Comparison of ENCODE assay signal across 27 mouse cellular contexts in genomic region chr3:75301072-75301471, GRCm38 (mm10). TPM values are rescaled to one million over a fixed set of nuclear protein-coding genes. Genes with fewer than 3 reads are reported as not detected.
DNase-seq lines count a peak whose midpoint lies in the region; ATAC-seq and TF ChIP-seq lines count a peak whose summit lies in the region.
"Had no signal": no experiment of that assay in that cellular context is flagged by ENCODE, and none has a peak within 500 bp of the region (broad histone marks: within the 10 kb centered on the region; RNA-seq: fewer than 3 reads in every experiment).

No protein-coding gene starts in this region.

- H3K4me1 ChIP-seq in forebrain, postnatal 0 days (ENCODE audit: insufficient read depth): 0 out of 2 replicates have a peak, but pooled peaks cover 4% of the 10 kb centered on the region
- peaks cover 10% of the 10 kb centered on the region; the same call in 1 of the 2 replicates for H3K4me1 ChIP-seq in forebrain, embryonic 15.5 days
- H3K4me1 ChIP-seq in heart, postnatal 0 days (ENCODE audit: control insufficient read depth, insufficient read depth): no peaks in the 10 kb centered on the region
- no peaks in the 10 kb centered on the region for H3K4me1 ChIP-seq in kidney, postnatal 0 days (replicated peaks; ENCODE audit: insufficient read depth, low read length)
- no peaks in the 10 kb centered on the region; the same call in 1 of the 2 replicates for H3K4me1 ChIP-seq in kidney, adult 2 months (ENCODE audit: control insufficient read depth, insufficient read depth, low read length)

- H3K36me3 ChIP-seq in forebrain, postnatal 0 days (ENCODE audit: insufficient read depth): no peaks in the 10 kb centered on the region
- H3K36me3 ChIP-seq in forebrain, embryonic 15.5 days: no peaks in the 10 kb centered on the region
- no peaks in the 10 kb centered on the region for H3K36me3 ChIP-seq in heart, postnatal 0 days (replicated peaks; ENCODE audit: control insufficient read depth, insufficient read depth, low read length)
- H3K36me3 ChIP-seq in kidney, postnatal 0 days (ENCODE audit: insufficient read depth, low read length): no peaks in the 10 kb centered on the region
- H3K36me3 ChIP-seq in kidney, adult 2 months (ENCODE audit: control insufficient read depth, insufficient read depth, low read length): no peaks in the 10 kb centered on the region
- H3K36me3 ChIP-seq: forebrain, embryonic 10.5 days; heart, embryonic 13.5 days; hindbrain, embryonic 10.5 days had no signal

- no peak for ATAC-seq in forebrain, postnatal 0 days
- no peak for ATAC-seq in forebrain, embryonic 15.5 days (replicated peaks)
- no peak for ATAC-seq in heart, postnatal 0 days (ENCODE audit: insufficient read depth, low read depth)
- ATAC-seq in kidney, postnatal 0 days (replicated peaks; ENCODE audit: low FRiP score, low read depth): no peak
- ATAC-seq in Patski: no peak
- ATAC-seq: forebrain, embryonic 13.5 days had no signal

- TF ChIP-seq EP300 in heart, postnatal 0 days (IDR thresholded peaks at IDR 0.05; ENCODE audit: low read depth): no peak

- no peak overlapping the region for H3K27ac ChIP-seq in forebrain, postnatal 0 days (ENCODE audit: low read depth, low read length)
- no peak overlapping the region for H3K27ac ChIP-seq in forebrain, embryonic 15.5 days (replicated peaks)
- no peak overlapping the region for H3K27ac ChIP-seq in heart, postnatal 0 days (ENCODE audit: low read depth)
- no peak overlapping the region for H3K27ac ChIP-seq in kidney, postnatal 0 days
- no peak overlapping the region for H3K27ac ChIP-seq in kidney, adult 2 months (ENCODE audit: insufficient read depth, low read depth, low read length)
- H3K27ac ChIP-seq: forebrain, embryonic 10.5 days; forebrain, embryonic 13.5 days; heart, embryonic 13.5 days; hindbrain, embryonic 10.5 days; hindbrain, embryonic 14.5 days had no signal

- no peak for TF ChIP-seq POLR2A in kidney, adult 2 months (IDR thresholded peaks at IDR 0.05; ENCODE audit: low read depth, low read length)

- no peaks in the 10 kb centered on the region for H3K27me3 ChIP-seq in forebrain, postnatal 0 days (ENCODE audit: insufficient read depth, low read length)
- H3K27me3 ChIP-seq in forebrain, embryonic 15.5 days: no peaks in the 10 kb centered on the region
- H3K27me3 ChIP-seq in heart, postnatal 0 days (ENCODE audit: control insufficient read depth, insufficient read depth, low read length): no peaks in the 10 kb centered on the region
- no peaks in the 10 kb centered on the region for H3K27me3 ChIP-seq in kidney, postnatal 0 days (ENCODE audit: insufficient read depth, low read length)
- no peaks in the 10 kb centered on the region for H3K27me3 ChIP-seq in kidney, adult 2 months (replicated peaks; ENCODE audit: control insufficient read depth, insufficient read depth, low read length)
- peaks cover 12% of the 10 kb centered on the region for H3K27me3 ChIP-seq in Patski
- H3K27me3 ChIP-seq: forebrain, embryonic 13.5 days; heart, embryonic 13.5 days had no signal

- TF ChIP-seq CTCF in forebrain, postnatal 0 days (IDR thresholded peaks at IDR 0.05; ENCODE audit: low read depth): peak; percentile 10; the same call in 1 of the 2 replicates
- TF ChIP-seq CTCF in heart, postnatal 0 days (IDR thresholded peaks at IDR 0.05; ENCODE audit: low read depth): peak; percentile 26; the same call in 1 of the 2 replicates
- peak; percentile 45 for TF ChIP-seq CTCF in kidney, postnatal 0 days (IDR thresholded peaks at IDR 0.05; ENCODE audit: low read depth)
- TF ChIP-seq CTCF in kidney, adult 2 months (conservative IDR thresholded peaks at IDR 0.05; ENCODE audit: insufficient read depth, insufficient read length, low read depth, low read length): no peak
- TF ChIP-seq CTCF in Patski (IDR thresholded peaks at IDR 0.05): peak; percentile 28

- intact Hi-C loops in heart, postnatal 25 days (cut with DNase I): no loop called here

- WGBS in forebrain, postnatal 0 days: 90% methylated on average over 2 of the region's 2 CpGs
- 95% methylated on average over 2 of the region's 2 CpGs for WGBS in forebrain, embryonic 15.5 days
- WGBS in heart, postnatal 0 days: 91% methylated on average over 2 of the region's 2 CpGs
- 95% methylated on average over 2 of the region's 2 CpGs for WGBS in kidney, postnatal 0 days
- WGBS in kidney, adult 2 months: 90% methylated on average over 2 of the region's 2 CpGs

- no peaks in the 10 kb centered on the region for H3K9me3 ChIP-seq in forebrain, postnatal 0 days (ENCODE audit: low read length)
- no peaks in the 10 kb centered on the region for H3K9me3 ChIP-seq in forebrain, embryonic 15.5 days
- no peaks in the 10 kb centered on the region for H3K9me3 ChIP-seq in heart, postnatal 0 days (replicated peaks; ENCODE audit: control insufficient read depth, low read length)
- no peaks in the 10 kb centered on the region for H3K9me3 ChIP-seq in kidney, postnatal 0 days (replicated peaks; ENCODE audit: low read length)
- H3K9me3 ChIP-seq: forebrain, embryonic 10.5 days; forebrain, embryonic 13.5 days; heart, embryonic 13.5 days; hindbrain, embryonic 10.5 days had no signal

- POLR2A ChIA-PET in Patski (lab: Charles Lee): no interaction called here

- in situ Hi-C loops in Patski (cut with MboI; ENCODE audit: low pct_unique_long_range_greater_than_20kb): no loop called here

- no peak overlapping the region for H3K4me3 ChIP-seq in forebrain, postnatal 0 days (ENCODE audit: low read depth, low read length)
- H3K4me3 ChIP-seq in forebrain, embryonic 15.5 days: no peak overlapping the region
- no peak overlapping the region for H3K4me3 ChIP-seq in heart, postnatal 0 days (ENCODE audit: low read depth, low read length)
- no peak overlapping the region for H3K4me3 ChIP-seq in kidney, postnatal 0 days (replicated peaks; ENCODE audit: low read depth, low read length)
- no peak overlapping the region for H3K4me3 ChIP-seq in kidney, adult 2 months (ENCODE audit: insufficient read depth, low read depth, low read length)
- H3K4me3 ChIP-seq: forebrain, embryonic 10.5 days; forebrain, embryonic 13.5 days; heart, embryonic 13.5 days; hindbrain, embryonic 10.5 days had no signal

- H3K9ac ChIP-seq in forebrain, postnatal 0 days: no peak overlapping the region
- no peak overlapping the region for H3K9ac ChIP-seq in forebrain, embryonic 15.5 days (replicated peaks)
- H3K9ac ChIP-seq in heart, postnatal 0 days (replicated peaks; ENCODE audit: low read depth, low read length): no peak overlapping the region
- no peak overlapping the region for H3K9ac ChIP-seq in kidney, postnatal 0 days (ENCODE audit: low read depth, low read length)
- H3K9ac ChIP-seq: forebrain, embryonic 13.5 days; heart, embryonic 13.5 days; hindbrain, embryonic 14.5 days had no signal

- no peak for DNase-seq in forebrain, postnatal 0 days
- DNase-seq in heart, postnatal 0 days (ENCODE audit: low spot score): no peak
- DNase-seq in heart, postnatal 25 days (ENCODE audit: low spot score): no peak
- no peak for DNase-seq in kidney, postnatal 0 days (ENCODE audit: low spot score)
- no peak for DNase-seq in kidney, adult 2 months
- DNase-seq in Patski (ENCODE audit: low read depth, low spot score): no peak
- no peak for DNase-seq in urinary bladder, postnatal 10 days (ENCODE audit: low spot score)
- DNase-seq: adrenal gland, postnatal 10 days; adrenal gland, postnatal 36 days; cerebellum, adult 18-20 months; cerebellum, adult 9-10 months; cerebellum, postnatal 14 days; gastrocnemius, postnatal 14 days; heart, adult 11 months; heart, postnatal 36 days had no signal

- no peak overlapping the region for H3K4me2 ChIP-seq in forebrain, postnatal 0 days (ENCODE audit: low read depth)
- no peak overlapping the region for H3K4me2 ChIP-seq in forebrain, embryonic 15.5 days (replicated peaks)
- H3K4me2 ChIP-seq in heart, postnatal 0 days (ENCODE audit: low read depth, low read length): no peak overlapping the region
- no peak overlapping the region for H3K4me2 ChIP-seq in kidney, postnatal 0 days (ENCODE audit: low read length)
- H3K4me2 ChIP-seq: forebrain, embryonic 13.5 days; heart, embryonic 13.5 days; hindbrain, embryonic 14.5 days had no signal

- CTCF ChIA-PET in Patski (lab: Charles Lee): no interaction called here

RNA-seq across cellular contexts. Expression of gene Serpini2, which starts 31.2 kb away (rescaled TPM):
- total RNA-seq in forebrain, postnatal 0 days (2014; rRNA removed): not detected in 2 replicates
- polyA plus RNA-seq in forebrain, postnatal 0 days (2015; fragmentation: Nextera tagmentation; extraction: Ambion mirVana): not detected in 2 replicates
- polyA plus RNA-seq in forebrain, embryonic 15.5 days (2015; fragmentation: Nextera tagmentation; extraction: Ambion mirVana): not detected in 2 replicates
- not detected in 2 replicates for total RNA-seq in heart, postnatal 0 days (2014; rRNA removed; ENCODE audit: low replicate concordance)
- polyA plus RNA-seq in heart, postnatal 0 days (2015; fragmentation: Nextera tagmentation; extraction: Ambion mirVana): not detected in 2 replicates
- not detected for total RNA-seq in heart, postnatal 25 days (2021)
- polyA plus RNA-seq in kidney, postnatal 0 days (2015; fragmentation: Nextera tagmentation; extraction: Ambion mirVana): not detected in 2 replicates
- not detected in 2 replicates for polyA plus RNA-seq in kidney, adult 2 months (2012; rRNA removed)
- polyA plus RNA-seq in Patski (2021): not detected
- total RNA-seq: adrenal gland, adult 18-20 months; adrenal gland, postnatal 10 days; adrenal gland, postnatal 36 days; ES-E14; gastrocnemius, postnatal 14 days; gastrocnemius, postnatal 4 days; heart, postnatal 36 days had no signal
- polyA plus RNA-seq: embryonic facial prominence, embryonic 11.5 days; embryonic facial prominence, embryonic 14.5 days; forebrain, embryonic 10.5 days; forebrain, embryonic 13.5 days; heart, embryonic 13.5 days; heart, embryonic 16.5 days; hindbrain, embryonic 10.5 days; hindbrain, embryonic 14.5 days had no signal
